Mouse (Mus musculus) brain, embryonic 18.5 days (tissue): ENCODE results near the gene Kmt2e.
"Not testable (repeated sequence)": the region's sequence is repeated elsewhere in the genome, so short reads cannot be mapped to it uniquely, and the experiment has no call there.

ENCODE experiments used
- DNase-seq: peaks from one replicate; pipeline ENCODE4 v3.0.0-alpha.2; 2012; ENCODE audit warnings: low read depth, low spot score

The Kmt2e gene

DNA sequence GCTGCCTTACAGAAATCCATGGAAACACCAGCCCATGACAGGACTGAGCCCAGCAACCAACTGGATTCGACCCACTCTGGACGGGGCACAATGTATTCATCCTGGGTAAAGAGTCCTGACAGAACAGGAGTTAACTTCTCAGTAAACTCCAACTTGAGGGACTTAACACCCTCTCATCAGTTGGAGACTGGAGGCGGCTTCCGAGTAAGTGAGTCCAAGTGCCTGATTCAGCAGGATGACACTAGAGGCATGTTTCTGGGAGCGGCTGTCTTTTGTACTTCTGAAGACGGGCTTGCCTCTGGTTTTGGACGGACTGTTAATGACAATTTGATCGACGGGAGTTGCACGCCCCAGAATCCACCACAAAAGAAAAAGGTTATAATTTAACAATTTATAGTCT, 63.7 kb downstream of the Kmt2e start:
- no peak for DNase-seq

DNA sequence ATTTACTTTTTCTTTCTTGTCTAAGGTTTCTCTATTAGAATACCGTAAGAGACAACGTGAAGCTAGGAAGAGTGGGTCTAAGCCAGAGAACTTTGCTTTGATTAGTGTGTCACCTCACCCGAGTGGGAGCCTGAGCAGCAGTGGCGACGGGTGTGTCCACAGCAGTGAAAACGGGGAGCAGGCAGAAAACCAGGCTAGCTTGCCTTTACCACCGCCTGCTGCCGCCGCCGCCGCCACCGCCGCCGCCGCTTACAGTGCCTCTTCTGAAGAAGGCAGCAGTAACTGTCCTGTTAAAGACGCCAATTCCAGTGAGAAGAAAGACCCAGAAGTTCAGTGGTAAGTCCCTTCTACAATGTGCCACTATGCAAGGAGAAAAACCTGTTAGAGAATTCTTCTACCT, 65.0 kb downstream of the Kmt2e start:
- DNase-seq = no peak

DNA sequence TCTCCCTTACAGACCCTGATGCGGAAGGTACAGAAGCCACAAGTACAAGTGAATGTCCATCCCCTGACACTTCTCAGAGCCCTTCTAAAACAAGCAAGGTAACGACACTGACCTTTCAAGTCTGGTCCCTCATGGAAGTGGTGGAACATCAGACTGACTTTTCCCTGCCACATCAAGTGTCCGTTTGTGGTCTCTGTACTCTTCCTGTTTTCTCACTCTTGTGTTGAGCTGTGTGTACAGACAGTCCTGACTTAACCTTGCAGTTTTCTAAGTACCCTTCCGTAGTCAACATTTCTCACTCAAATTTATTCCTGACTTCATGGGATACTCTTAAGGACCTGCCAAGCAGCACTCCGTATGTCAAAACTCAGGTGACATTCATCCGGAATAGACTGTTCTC, 66.5 kb downstream of the Kmt2e start:
- no peak for DNase-seq

DNA sequence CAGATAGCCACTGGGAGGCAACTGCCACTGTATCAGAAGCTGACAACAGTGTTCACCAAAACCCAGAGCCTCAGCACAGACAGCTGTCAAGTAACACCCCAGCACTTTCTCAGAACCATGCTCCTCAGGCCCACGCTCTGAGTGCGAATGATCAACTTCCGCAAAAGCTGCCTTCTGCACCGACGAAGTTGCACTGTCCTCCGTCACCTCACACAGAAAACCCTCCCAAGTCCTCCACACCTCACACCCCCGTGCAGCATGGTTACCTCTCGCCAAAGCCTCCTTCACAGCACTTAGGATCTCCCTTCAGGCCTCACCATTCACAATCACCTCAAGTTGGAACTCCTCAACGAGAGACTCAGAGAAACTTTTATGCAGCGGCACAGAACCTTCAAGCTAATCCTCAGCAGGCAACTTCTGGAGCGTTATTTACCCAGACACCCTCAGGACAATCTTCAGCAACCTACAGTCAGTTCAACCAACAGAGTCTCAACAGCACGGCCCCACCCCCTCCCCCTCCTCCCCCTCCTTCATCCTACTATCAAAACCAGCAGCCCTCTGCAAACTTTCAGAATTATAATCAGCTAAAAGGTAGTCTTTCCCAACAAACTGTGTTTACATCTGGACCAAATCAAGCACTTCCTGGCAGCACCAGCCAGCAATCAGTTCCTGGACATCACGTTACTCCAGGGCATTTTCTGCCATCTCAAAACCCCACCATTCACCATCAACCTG, 67.5 kb downstream of the Kmt2e start:
- DNase-seq = no peak

DNA sequence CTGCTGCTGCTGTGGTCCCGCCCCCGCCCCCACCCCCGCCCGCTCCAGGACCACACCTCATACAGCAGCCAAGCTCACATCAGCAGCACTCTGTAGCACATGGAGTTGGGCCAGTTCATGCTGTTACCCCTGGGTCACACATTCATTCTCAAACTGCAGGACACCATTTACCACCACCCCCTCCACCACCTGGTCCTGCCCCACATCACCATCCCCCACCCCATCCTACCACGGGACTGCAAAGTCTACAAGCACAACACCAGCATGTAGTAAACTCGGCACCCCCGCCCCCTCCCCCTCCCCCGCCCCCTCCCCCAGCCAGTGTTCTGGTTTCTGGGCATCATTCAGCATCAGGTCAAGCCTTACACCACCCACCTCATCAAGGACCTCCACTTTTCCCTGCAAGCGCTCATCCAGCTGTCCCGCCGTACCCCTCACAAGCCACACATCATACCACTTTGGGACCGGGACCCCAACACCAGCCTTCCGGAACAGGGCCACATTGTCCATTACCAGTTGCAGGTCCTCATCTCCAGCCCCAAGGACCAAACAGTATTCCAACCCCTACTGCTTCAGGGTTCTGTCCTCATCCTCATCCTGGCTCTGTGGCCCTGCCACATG, 68.2 kb downstream of the Kmt2e start:
- no peak for DNase-seq

DNA sequence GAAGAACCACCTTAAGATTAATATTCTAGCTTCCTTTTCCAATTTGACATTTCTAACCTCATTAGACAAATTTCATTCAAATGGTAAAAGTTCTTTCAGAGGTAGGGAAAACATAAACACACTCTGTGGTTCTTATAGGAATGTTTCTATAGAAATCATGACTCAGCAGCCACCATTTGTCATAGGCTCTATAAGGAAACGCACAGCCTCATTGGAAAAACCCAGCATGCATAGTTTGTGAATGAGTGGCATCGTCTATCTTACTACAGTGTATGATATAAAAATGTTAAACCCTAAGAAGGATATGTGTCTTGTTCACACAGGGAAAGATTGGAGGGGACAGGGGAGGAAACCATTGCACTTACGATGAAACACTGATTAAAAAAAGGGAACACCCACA, 71.3 kb downstream of the Kmt2e start:
- no peak for DNase-seq

DNA sequence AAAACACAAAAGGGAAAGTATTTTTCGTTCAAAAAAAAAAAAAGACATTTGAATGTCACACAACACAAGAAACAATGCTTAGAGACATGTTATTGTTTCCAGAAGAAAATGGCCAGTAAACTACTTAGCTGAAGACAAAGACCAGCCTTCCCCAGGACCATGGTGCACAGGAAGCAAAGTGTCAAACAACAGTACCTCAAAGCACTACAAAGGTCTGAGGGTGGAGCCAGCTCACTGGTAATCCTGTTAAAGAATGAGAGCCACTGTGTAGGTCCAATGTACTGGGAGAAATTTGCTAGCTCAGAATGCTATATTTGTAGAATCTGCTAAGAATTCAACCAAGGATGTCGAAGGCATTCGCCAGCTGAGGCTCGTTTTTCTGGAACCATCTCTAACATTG, 73.0 kb downstream of the Kmt2e start:
- no peak for DNase-seq

DNA sequence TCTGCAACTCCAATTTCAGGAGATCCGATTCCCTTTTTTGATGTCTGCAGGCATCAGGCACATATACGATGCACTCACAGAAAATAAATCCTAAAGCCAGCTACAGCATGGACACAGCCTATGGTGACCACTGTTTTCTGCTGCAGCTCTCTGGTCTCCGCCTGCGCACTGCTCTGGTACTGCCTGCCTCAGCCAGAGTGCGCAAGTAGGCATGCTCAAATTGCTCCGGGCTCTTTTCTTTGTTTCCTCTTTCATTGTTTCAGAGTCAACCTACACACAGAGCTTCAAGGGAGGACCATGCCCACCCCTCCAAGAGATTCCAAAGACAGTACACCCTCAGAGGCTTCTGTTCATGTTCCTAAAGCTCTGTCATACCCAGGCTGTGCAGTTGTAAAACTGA, 74.4 kb downstream of the Kmt2e start:
- DNase-seq = no peak

DNA sequence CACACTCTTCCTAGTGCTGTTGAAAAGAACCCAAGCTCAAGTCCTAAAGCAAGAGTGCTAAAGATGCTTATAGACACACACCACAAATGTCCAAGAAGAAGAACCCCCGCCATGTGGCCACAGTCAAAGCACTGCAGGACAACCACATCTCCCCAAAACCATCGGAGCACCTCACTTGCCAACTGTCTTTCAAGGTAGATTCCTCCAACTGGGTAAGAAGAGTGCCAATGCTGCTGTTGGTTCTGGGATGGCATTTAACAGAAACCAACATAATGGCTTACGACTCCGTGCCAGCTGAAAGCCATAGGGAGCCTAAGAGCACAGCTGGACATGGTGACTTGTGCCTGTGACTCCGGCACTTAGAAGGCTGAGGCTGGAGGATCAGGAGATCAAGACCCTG, 77.2 kb downstream of the Kmt2e start:
- no peak for DNase-seq

DNA sequence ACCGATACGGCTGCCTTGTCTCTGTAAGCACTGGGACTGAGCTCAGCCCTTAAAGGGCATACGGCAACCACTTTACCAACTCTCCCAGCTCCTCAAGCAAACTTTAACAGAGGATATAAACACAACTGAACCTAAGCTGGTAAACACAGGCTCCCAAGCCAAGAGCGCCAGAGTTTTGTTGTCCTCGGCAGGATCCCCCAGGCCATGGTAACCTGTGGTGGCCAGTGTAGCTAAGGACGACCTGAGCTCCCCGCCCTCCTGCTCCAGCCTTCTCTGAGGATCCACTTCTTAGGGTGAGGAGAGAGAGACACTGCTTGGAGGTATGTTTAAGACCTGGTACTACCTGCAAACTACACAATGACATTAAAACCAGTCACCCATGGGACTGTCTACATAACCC, 78.3 kb downstream of the Kmt2e start:
- DNase-seq = no peak

DNA sequence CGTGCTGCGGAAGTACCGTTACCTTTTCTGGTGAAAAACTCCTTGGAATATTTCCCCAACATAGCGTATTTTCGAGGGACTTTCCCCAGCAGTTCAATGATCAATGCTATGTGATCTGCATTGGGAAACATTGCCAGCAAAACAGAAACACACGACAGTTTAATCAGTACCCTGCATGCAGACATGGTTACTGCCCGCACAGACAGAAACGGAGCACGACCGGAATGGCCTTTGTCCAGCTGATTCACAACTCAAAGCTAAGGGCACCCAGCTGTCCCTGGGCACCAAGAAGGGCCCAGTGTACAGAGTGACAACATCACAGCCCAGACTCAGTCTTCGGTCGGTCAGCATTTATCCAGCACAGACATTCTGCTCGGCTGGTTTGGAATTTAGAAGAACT, 79.2 kb downstream of the Kmt2e start:
- no peak for DNase-seq

DNA sequence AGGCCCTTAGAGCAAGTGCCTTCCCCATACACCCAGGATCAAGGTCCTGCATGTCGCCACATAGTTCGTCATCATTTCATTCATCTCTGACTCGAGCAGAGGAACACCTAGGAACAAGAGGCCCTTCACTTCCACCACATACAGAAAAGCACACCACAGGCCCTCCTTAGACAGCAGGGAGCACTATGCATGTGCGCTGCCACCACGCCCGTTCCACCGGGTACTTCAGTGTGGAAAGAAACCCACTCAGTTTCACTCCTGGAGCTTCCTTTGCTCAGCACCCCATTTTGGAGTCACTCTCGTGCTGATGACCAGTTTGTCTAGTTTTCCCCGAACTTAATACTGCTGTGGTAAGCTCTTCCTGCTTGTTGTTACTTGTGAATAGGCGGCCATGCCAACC, 80.8 kb downstream of the Kmt2e start:
- DNase-seq = no peak

DNA sequence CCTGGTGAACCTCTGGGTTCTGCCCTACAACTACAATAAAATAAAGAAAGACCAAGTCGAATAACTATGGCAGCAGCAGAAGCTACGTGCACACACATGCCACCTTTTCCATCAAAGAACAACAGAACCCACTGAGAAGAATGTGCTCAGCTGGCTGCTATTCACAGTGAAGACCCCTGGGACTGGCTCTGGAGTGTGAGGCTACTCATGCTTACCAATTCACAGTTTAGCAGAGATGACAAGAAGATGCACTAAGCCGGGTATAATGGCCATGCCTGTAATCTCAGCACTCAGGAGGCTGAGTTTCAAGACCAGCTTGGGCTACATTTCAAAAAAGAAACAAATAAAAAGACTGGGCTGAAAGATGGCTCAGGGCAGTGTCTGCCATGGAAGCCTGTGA, 82.7 kb downstream of the Kmt2e start:
- DNase-seq = no peak

DNA sequence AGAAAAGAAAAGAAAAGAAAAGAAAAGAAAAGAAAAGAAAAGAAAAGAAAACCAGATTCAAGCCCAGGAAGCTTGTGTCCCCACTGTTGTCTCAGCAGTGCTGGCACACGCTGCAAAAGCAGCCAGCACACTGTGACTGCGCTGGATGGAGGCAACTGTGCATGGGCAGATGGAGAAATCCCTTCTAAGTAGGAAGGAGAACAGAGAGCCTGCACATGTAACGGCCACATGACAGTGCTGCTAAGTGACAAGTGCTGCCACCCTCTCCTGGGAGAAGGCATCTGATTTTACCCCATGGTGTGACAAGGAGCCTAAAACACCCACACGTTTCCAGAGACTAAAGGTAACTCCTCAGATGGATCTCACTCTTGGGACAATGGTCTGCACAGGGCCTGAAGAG, 83.6 kb downstream of the Kmt2e start:
- DNase-seq = no peak

DNA sequence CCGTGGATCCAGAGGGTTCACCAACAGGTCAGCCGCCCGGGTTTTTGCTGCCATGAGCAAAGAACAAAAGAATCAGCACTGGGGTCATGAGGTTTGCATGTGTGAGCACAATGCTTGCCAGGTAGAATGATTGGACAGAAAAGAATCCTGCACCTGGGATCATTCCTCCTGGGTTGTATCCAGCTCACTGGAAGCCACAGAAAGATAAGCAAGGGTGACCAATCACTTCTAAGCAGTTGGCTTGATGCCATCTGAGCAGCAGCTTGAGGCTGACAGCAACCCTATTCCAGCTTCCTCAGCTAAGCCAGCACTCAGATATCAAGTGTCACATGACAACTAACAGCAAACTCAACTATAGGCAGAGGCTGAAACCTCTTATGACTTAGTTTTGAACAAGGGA, 84.4 kb downstream of the Kmt2e start:
- DNase-seq = no peak

DNA sequence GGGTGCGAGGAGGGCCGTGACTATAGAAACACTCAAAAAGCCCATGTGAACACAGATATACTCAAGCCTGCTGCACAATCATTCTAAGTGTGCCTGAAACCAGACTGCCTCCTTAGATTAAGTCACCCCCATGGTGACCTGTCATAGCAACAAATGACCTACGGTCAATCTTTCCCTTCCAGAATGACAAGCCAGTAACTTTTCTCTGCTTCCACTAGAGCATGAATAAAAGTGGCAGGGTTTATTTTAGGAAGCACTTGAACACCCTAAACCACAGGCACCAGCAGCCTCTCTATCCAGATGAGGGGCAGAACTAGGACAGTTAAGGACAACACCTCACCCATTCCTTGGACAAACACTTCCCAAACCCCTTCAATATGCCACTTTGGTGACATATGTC, 85.4 kb downstream of the Kmt2e start:
- DNase-seq = no peak

DNA sequence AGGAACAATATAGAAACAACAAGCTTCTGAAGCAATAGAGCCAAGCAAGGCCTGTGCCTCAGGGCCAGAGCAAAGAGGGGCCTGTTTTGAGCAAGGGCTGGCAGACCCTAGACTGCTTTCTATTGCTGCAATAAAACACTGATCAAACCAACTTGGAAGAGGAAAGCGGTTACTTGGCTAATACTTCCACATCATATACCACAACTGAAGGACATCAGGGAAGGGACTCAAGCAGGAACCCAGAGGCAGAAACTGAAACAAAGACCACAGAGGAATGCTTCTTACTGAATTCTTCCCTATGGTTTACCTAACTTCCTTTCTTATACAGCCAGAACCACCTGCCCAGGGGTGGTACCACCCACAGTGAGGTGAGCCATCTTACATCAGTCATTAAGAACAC, 87.4 kb downstream of the Kmt2e start:
- DNase-seq = no peak

DNA sequence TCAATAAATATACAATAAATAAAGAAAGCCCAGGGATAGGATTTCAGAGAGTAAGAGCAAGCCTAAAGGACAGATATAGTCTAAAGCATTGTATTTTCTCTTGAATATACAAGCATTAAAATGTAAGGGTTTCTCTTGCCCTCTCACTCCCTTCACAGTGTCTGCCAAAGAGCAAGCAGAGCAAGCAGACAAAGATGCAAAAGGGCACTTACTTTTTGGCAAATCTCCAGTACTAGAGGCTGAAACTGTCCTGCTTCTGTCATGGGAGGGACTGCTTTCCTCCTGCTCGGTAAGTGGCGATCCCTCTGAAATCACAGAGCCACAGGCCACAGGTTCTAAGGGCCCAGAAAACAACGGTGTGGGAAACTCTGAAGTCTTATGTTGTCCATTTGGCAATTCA, 89.7 kb downstream of the Kmt2e start:
- DNase-seq = no peak

DNA sequence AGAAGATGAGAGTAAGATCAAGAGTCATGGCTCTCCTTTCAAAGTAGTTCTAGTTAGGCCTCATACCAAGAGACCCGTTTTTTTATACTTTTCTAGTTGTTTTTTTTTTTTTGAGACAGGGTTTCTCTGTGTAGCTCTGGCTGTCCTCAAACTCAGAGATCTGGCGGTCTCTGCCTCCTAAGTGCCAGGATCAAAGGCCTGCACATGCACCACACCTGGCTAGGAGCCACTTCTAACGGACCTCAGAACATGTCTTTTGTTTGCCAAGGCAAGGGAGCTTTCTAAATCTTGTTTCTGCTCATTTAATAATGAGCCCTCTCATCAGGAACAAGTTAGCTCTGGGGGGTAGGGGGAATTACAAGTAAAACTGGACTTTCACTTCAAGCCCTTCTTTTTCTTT, 90.4 kb downstream of the Kmt2e start:
- DNase-seq = no peak

DNA sequence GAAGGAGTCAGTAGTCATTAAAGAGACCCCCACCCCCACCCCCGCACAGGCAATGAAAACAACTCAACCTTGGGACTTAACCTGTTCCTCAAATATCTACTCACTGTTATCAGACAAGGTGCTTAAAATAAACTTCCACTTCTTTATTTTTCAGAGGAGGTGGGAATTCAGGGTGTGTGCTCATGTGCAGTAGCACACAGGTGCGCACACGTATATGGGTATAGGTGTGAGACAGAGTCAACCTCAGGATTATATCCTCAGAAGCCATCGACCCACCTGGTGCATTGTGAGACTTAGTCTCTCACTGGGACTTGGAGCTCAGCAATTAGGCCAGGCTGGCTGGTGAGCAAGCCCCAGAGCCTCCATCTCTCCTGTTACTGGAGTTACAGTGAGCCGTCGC, 96.9 kb downstream of the Kmt2e start:
- DNase-seq = no peak

DNA sequence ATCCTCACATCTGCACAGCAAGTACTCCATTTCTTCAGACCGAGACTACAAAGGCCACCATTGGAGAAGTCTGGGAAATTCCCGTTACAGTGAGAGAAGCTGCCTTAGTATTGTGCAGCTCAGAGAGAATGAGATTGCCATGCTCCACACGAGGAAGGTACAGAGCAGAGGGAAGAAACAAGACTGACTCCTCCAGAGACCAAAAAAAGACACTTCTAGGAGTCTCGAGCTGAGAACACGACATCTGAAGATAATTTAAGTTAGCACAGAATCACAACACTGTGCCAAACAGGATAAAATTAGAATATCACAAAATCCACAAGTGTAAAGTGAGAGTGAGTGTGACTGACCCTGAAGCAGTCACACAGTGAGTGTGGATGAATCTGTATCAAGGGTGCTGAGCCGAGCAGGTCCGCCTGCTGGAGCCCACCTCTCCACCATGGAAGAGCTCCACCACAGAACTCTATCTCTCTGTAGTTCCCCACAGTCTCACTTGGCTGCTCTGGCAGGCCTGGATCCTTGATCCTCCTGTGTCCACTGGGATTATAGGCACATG, 97.4 kb downstream of the Kmt2e start:
- DNase-seq = no peak

DNA sequence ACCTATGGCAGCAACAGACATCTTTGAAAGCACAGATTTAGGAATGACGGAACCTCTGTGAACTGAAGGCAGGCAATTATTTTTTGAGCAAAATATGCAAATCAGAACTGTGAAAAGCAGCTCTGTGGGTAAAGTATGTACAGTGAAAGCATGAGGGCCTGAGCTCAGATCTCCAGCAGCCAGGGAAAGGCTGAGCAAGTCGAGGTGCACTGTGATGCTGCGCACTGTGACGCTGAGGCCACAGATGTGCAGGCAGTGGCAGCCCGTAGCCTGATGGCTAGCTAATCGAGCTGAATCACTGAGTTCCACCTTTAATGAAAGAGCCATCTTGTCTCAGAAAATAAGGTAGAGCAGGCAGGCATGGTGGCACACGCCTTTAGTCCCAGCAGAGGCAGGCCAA, 101.5 kb downstream of the Kmt2e start:
- DNase-seq = no peak

DNA sequence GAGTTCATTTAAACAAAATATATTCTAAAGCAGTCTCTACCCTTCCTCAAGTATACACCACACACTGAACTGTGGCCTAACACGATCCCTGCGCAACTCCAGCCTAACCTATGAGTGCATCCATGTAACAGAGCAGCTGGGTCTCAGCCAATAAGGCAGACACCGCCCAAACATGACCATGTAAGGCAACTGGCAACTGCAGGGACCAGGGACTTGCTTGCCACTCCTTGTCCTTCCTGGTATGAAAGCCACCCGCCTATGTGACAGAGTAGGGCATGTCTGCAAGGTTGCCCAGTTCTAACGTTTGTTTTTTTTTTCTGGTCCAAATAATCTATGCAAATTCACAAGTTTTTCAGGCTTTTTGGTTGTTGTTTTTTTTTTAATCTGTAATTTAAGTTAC, 117.4 kb downstream of the Kmt2e start:
- DNase-seq = no peak

DNA sequence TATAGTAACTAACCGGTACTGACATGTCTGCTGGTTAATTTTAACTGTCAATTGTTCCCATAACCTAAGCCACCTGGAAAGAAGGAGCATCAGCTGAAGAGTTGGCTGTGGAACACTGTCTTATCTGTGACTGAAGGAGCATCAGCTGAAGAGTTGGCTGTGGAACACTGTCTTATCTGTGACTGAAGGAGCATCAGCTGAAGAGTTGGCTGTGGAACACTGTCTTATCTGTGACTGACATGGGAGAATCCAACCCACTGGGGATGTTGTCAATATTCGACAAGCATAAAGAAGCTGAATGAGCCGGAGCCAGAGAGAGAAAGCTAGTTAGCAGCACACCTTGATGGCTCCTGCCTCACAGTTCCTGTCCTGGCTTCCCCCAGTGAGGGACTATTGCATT, 119.1 kb downstream of the Kmt2e start:
- DNase-seq = not testable (repeated sequence)
